Mouse (Mus musculus) erythroblast, embryonic 14.5 days (primary cell): ENCODE measurements around the gene Mrps18c. TPM values are rescaled to one million over a fixed set of nuclear protein-coding genes. Genes with fewer than 3 reads are reported as not detected.

Experiments
- H3K27me3 ChIP-seq: 2 replicates; pipeline ENCODE4 v1.6.1; 2012; ENCODE audit warnings: inconsistent platforms; ENCODE audit not compliant: control insufficient read depth
- H3K36me3 ChIP-seq: 2 replicates; pipeline ENCODE4 v1.6.1; 2012; ENCODE audit warnings: mild to moderate bottlenecking, inconsistent platforms; ENCODE audit not compliant: control insufficient read depth
- H3K4me1 ChIP-seq: 2 replicates; pipeline ENCODE4 v1.6.1; 2012; ENCODE audit warnings: inconsistent platforms; ENCODE audit not compliant: control insufficient read depth
- H3K4me3 ChIP-seq: replicated peaks from 2 replicates; pipeline ENCODE3; 2012; ENCODE audit warnings: moderate library complexity, mild to moderate bottlenecking, inconsistent platforms
- H3K9me3 ChIP-seq: 2 replicates; pipeline ENCODE4 v1.6.1; 2012; ENCODE audit warnings: low read length, inconsistent platforms, mixed read lengths; ENCODE audit not compliant: control insufficient read depth
- GATA1 ChIP-seq: IDR thresholded peaks from 2 replicates; pipeline ENCODE4 v1.6.1; 2012; ENCODE audit warnings: low read length, inconsistent platforms, mixed read lengths
- TAL1 ChIP-seq: IDR thresholded peaks from 3 replicates; pipeline ENCODE4 v1.6.1; 2012; ENCODE audit warnings: low read length, inconsistent platforms, mixed read lengths
- polyA plus RNA-seq: library from polyadenylated mRNA; stranded (reverse); fragments of >175 nt; gene quantifications from 2 replicates; pipeline ENCODE4 v1.2.3, GENCODE M21; 2012

Gene Mrps18c
- polyA plus RNA-seq, 1 experiment = 1.7 TPM

GRCm38 (mm10) chr5:100775778-100776404 lies 22.5 kb upstream of the Mrps18c start:
- H3K27me3 ChIP-seq = no peaks in the 10 kb centered on the region
- no peak overlapping the region for H3K4me3 ChIP-seq
- TF ChIP-seq TAL1 (no peak), GATA1 (no peak)
- H3K36me3 ChIP-seq = peaks cover 97% of the 10 kb centered on the region
- H3K9me3 ChIP-seq = no peaks in the 10 kb centered on the region
- H3K4me1 ChIP-seq = no peaks in the 10 kb centered on the region

- Histone ChIP-seq H3K9me3 (no peaks in the 10 kb centered on the region), H3K4me1 (no peaks in the 10 kb centered on the region), H3K36me3 (peaks cover 97% of the 10 kb centered on the region), H3K4me3 (no peak overlapping the region), H3K27me3 (no peaks in the 10 kb centered on the region)
- no peak for TF ChIP-seq GATA1
- no peak for TF ChIP-seq TAL1
Measured at GRCm38 (mm10) chr5:100776900-100777299, 21.5 kb upstream of the Mrps18c start.

DNA sequence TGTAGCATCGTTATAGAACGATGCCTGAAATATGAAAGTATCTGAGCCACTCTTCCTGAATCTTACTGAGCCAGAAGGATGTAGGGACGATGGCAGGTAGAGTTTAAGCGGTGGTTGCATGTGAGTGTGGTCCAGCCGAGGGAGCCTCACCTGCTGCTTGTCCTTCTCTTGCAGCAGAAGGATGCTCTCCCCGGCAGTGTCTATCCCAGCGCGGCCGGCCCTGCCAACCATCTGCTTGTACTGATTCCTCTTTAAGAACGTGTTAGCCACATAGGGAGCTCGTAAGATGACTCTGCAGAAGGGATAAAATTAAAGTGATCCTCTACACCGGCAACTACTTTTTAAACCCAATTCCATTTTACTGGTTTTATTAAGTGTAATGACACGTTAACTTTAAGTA lies 19.4 kb upstream of the Mrps18c start:
- no peak overlapping the region for H3K4me3 ChIP-seq
- no peaks in the 10 kb centered on the region for H3K4me1 ChIP-seq
- TF ChIP-seq TAL1 (no peak), GATA1 (no peak)
- H3K36me3 ChIP-seq = peaks cover 98% of the 10 kb centered on the region
- no peaks in the 10 kb centered on the region for H3K9me3 ChIP-seq
- H3K27me3 ChIP-seq = no peaks in the 10 kb centered on the region

- no peaks in the 10 kb centered on the region for H3K27me3 ChIP-seq
- peaks cover 99% of the 10 kb centered on the region for H3K36me3 ChIP-seq
- no peak overlapping the region for H3K4me3 ChIP-seq
- H3K4me1 ChIP-seq = no peaks in the 10 kb centered on the region
- no peaks in the 10 kb centered on the region for H3K9me3 ChIP-seq
- TF ChIP-seq GATA1 (no peak), TAL1 (no peak)
Measured at GRCm38 (mm10) chr5:100787527-100787926, 10.9 kb upstream of the Mrps18c start.

GRCm38 (mm10) chr5:100792261-100792660 lies 6.2 kb upstream of the Mrps18c start:
- peaks cover 19% of the 10 kb centered on the region for H3K4me1 ChIP-seq
- H3K4me3 ChIP-seq = no peak overlapping the region
- TF ChIP-seq GATA1 (no peak), TAL1 (no peak)
- no peaks in the 10 kb centered on the region for H3K27me3 ChIP-seq
- no peaks in the 10 kb centered on the region for H3K9me3 ChIP-seq
- peaks cover 99% of the 10 kb centered on the region for H3K36me3 ChIP-seq

DNA sequence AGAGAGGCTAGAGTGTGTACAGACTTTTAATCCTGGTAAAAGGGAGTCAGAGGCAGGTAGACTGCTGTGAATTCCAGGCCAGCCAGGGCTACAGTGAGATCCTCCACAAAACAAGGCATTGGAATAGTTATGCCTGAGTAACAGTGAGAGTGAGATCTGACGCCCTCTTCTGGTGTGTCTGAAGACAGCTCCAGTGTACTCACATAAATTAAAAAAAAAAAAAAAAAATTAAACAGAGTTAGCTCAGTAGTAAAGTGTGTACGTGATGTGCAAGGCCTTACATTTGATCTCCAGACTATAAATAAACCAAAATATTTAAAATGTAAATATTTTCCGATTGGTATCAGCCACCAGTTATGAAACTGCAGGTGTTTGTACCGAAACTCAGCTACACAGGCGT lies 4.3 kb upstream of the Mrps18c start:
- H3K36me3 ChIP-seq = peaks cover 82% of the 10 kb centered on the region
- H3K27me3 ChIP-seq = no peaks in the 10 kb centered on the region
- H3K9me3 ChIP-seq = no peaks in the 10 kb centered on the region
- TF ChIP-seq TAL1 (no peak), GATA1 (no peak)
- H3K4me1 ChIP-seq = peaks cover 29% of the 10 kb centered on the region
- no peak overlapping the region for H3K4me3 ChIP-seq

DNA sequence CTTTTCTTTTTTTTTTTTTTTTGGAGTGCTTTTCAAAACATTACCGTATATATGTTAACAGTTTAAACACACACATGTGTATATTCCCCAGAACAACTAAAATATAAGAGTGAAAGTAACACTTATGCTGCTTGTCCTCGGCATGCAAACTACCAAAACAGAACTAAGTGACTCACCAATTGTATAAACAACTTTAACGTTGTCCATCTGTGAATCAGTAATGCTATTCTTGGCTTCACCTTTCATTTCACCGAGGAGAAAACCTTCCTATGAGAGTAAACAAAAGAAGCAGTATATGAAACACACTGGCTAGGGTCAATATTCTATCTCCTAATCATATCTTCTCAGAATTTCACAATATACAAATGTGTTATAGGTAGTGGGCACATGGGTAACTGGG lies 19.9 kb downstream of the Mrps18c start:
- Histone ChIP-seq H3K36me3 (peaks cover 40% of the 10 kb centered on the region), H3K9me3 (no peaks in the 10 kb centered on the region), H3K27me3 (no peaks in the 10 kb centered on the region), H3K4me3 (no peak overlapping the region), H3K4me1 (peaks cover 22% of the 10 kb centered on the region)
- TF ChIP-seq TAL1 (no peak), GATA1 (no peak)

- Histone ChIP-seq H3K9me3 (no peaks in the 10 kb centered on the region), H3K27me3 (no peaks in the 10 kb centered on the region), H3K36me3 (peaks cover 28% of the 10 kb centered on the region), H3K4me3 (peak overlapping the region; percentile 77), H3K4me1 (peaks cover 22% of the 10 kb centered on the region)
- TF ChIP-seq TAL1 = no peak
- no peak for TF ChIP-seq GATA1
Measured at GRCm38 (mm10) chr5:100819568-100820480, 21.4 kb downstream of the Mrps18c start.

DNA sequence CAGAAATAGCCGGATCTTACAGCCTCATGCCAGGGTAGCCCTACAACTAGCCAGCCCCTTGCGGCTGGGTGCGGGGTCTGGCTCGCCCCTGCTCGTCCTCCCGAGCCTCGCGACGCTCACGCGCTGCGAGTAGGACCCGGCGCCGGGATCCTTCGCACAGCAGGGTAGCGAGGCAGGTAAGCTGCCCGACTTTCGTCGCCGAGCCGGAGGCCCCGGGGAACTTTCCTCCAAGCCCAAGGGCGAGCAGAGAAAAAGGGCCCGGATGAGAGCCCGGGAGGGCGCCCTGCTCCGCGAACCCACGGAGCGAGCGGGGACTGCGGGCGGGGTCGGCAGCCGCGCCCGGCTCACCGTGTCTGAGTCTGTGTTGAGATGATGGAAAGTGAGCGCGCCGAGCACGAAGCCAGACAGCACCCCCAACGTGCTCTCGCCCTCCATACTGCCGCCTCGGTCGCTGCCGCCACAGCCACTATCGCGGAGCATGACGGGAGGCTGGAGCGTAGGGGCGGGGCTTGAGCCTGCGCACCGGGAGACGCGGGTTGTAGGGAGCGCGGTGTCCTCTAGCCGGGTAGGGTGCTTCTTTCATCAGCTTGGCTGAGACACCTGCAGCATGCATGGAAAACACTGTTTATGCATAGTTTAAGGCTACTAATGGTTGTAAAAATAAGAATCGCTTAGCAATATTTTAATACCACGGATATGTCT lies 22.2 kb downstream of the Mrps18c start, which contains the start of gene Abraxas1:
Gene Abraxas1, minus strand, starts transcription at position 483 of the 702 bp plus-strand sequence.
- Histone ChIP-seq H3K4me3 (peak within 1 kb of the TSS; percentile 77), H3K36me3 (peaks cover 23% of the 10 kb centered on the region), H3K9me3 (no peaks in the 10 kb centered on the region), H3K4me1 (peaks cover 22% of the 10 kb centered on the region), H3K27me3 (no peaks in the 10 kb centered on the region)
- no peak for TF ChIP-seq GATA1
- TF ChIP-seq TAL1 = no peak
